Mouse (Mus musculus): ENCODE measurements around the gene Gstp2.
A peak's percentile ranks its signal among the peaks of the same experiment; 100 is the strongest.
"Not testable (repeated sequence)": the region's sequence is repeated elsewhere in the genome, so short reads cannot be mapped to it uniquely, and the experiment has no call there.

The Gstp2 gene

GRCm38 (mm10) chr19:4068717-4069410 is 23.0 kb upstream of the Gstp2 start:
- DNase-seq: no peak

DNA sequence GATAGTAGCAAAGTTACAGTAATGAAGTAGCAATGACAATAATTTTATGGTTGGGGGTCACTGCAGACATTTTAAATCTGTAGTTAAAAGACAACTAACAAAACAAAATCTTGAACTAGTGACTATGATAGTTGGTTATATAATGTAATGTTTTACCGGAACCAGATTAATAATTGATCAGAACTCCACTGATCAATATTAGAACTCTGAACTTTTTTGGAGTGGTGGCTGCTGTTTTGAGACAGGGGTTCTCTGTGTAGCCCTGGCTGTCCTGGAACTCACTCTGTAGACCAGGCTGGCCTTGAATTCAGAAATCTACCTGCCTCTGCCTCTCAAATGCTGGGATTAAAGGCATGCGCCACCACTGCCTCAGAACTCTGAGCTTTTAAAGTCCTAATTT is 22.4 kb upstream of the Gstp2 start:
- not testable (repeated sequence) for DNase-seq

DNA sequence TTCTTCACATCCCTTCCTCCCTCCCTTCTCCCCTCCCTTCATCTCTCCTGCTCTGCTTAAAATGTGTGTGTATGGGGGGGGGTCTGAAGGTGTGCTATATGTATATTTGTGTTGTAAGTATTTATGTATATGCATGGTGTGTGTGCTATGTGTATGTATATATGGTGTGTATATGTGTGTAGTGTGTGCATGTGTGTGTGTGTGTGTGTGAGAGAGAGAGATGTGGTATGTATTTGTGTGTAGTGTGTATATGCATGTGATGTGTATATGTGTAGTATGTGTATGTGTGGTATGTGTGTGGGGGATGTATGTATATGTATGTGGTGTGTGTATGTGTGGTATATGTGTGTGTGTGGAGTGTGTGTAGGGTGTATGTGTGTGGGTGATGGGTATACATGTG is 21.1 kb upstream of the Gstp2 start:
- DNase-seq: no peak

- DNase-seq: no peak
Measured at GRCm38 (mm10) chr19:4066280-4066679, 20.5 kb upstream of the Gstp2 start.

DNA sequence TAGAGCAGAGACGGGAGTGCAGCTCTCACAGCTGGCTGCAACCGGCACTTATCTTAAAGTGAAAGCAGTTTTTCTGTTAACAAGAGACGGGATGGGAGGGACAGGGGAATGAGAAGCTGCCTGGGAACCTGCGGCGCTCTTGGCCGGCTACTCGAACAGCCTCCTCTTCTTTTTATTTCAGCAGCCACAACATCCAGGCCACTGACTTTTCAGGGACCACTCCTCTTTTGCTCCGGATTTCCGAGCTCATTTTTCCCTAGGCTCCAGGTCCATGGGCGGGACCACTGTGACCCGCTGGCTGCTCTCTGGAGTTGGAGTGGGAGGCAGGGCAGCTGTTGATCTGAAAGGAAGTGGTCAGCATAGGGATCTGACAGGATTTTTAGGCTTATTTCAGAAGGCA is 18.7 kb upstream of the Gstp2 start:
- DNase-seq: not testable (repeated sequence)

GRCm38 (mm10) chr19:4063357-4063756 is 17.5 kb upstream of the Gstp2 start:
- not testable (repeated sequence) for DNase-seq

- DNase-seq: no peak
Measured at GRCm38 (mm10) chr19:4060899-4061465, 15.2 kb upstream of the Gstp2 start.

- DNase-seq: not testable (repeated sequence)
Measured at GRCm38 (mm10) chr19:4060044-4060898, 14.4 kb upstream of the Gstp2 start.

GRCm38 (mm10) chr19:4059069-4059740 is 13.4 kb upstream of the Gstp2 start, which contains the start of gene Gstp3:
Gstp3 (minus strand) TSS chr19:4059569.
- no peak for DNase-seq

GRCm38 (mm10) chr19:4058581-4058980 is 12.8 kb upstream of the Gstp2 start:
- no peak for DNase-seq

GRCm38 (mm10) chr19:4057962-4058361 is 12.1 kb upstream of the Gstp2 start:
- DNase-seq: no peak

DNA sequence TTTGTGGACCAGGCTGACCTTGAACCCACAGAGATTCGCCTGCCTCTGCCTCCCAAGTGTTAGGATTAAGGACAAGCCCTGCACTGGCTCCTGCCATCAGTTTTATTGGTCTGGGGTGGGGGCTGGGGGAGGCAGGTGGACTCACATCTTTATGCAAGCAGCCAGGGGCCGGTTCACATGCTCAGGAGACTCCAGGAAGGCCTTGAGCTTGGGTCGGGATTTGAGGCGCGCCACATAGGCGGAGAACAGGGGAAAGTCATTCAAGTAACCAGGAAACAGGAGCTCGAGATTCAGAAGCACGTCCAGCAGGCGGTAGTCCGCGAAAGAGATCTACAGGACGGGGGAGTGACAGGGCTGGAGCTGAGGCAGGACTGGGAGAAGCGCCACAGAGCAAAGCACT is 11.6 kb upstream of the Gstp2 start:
- no peak for DNase-seq

DNA sequence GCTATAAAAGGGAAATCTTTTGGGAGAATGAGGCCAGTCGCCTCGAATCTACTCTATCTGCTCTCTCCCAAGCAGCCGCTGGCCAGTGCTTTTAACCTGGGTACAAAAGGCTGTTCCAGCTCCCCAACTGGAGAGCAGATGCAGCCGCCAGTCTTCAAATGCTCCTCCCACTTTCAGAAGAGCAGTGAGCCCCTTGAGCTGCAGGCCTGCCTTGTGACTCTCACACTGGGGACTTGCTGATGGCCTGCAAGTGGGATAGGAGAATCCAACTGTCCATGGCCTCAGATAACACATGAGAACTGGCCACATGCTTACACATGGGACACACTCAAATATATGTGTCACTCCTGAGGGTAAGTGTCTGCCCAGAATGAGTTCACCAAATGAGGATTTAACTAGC is 10.9 kb upstream of the Gstp2 start:
- no peak for DNase-seq

- DNase-seq: no peak
Measured at GRCm38 (mm10) chr19:4055947-4056693, 10.3 kb upstream of the Gstp2 start.

DNA sequence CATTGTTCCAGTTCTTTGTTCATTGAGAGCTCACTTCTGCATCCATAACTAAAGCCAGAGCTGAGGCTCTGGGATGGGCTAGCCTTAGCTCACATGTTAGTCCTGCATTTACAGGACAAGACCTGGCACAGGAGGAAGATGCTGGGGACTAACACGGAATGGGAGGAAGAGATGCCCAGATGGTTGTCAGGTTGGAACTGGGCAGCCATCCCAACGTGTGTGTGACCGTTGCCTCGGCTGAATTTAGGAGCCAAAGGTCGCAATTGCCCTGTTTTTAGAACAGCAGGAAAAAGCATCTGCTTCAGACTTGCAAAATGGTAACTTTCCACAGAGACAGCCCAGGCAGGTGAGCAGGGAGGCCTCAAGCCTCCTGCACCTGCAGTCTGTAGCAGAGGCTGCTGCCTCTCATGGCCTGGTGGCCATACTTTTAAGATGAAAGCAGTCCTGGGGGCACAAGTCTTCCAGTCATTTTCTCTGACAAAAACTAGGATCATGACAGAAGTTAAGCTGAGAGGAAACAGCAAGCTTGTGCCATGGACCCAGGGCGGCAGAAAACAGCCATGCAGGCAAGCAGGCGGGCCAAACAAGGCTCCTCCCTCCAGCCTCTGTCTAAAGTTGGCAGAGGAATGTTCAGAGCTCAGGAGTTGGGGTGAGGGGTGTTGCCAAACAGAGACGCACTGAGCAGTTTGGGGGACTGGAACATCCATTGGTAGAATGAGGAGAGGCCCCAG is 9.6 kb upstream of the Gstp2 start:
- no peak for DNase-seq

- DNase-seq: no peak
Measured at GRCm38 (mm10) chr19:4054613-4055012, 8.8 kb upstream of the Gstp2 start.

DNA sequence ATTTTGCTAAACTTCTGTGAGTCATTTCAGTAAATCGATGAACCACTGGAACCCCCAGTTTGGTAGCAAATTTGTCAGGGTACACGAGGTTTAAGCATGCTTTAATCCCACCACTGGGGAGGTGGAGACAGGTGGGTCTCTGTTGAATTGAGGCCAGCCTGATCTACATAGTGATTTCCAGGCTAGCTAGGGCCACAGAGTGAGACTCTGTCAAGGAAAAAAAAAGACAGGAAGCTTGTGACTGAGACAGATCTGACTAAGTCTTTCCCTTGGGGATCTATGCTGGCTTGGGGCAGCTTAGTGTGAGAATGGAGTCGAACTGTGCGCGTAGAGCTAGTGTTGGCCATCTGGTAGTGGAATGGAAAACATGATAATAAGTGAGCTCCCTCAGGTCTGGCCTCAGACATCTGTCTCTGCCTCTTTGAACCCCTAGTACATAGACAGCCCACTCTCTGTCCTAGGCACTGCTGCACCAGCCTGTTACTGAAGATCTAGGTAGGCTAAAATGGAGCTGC is 6.8 kb upstream of the Gstp2 start:
- DNase-seq: no peak

DNA sequence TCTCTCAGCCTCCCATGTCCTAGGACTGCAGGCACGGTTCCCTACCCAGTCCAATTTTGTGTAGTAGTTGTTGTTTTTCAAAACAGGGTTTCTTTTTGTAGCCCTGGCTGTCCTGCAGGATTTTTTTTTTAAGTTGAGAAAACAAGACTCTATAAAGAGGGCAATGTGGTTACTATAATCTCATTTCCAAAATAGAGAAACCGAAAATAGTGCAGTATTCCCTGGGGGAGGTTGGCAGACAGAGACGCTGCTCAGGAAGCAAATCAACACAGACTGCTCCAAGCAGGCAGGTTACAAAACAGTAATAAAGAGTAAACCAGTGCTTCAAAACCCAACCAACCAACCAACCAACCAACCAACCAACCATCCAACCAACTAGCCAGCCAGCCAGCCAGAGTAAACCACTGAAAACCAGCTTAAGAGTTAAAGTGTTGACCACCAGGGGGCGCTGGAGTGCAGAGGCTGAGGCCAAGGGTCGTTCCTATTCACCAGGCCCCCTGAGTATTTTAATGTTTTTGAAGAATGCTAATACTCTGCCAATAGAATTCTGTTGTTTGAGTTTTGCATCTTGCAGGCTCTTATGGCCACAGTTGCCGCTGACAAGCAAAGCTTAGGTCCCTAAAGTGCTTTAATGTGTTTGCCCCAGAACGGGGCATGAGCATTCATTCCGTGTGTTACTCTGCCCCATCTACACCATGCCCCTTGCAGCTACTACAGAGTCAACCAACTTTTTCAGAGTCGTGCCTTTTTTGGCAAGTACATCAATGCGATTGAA is 6.1 kb upstream of the Gstp2 start:
- DNase-seq: peak; percentile 76

DNA sequence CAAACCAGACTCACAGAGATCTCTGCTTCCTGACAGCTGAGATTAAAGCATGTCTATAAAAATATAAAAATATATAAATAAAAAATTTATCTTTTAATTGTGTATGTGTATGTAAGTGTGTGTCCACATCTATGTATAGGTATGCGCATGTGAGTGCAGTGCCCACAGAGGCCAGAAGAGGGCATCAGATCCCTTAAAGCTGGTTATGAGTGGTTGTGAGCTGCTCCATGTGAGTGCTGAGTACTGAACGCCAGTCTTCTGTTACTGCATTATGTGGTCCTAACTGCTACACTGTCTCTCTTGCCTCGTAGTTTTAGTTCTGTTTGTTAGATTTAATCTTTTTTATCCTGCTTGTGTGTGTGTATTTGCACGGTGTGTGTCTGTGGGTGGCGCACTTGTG is 5.2 kb upstream of the Gstp2 start:
- no peak for DNase-seq

DNA sequence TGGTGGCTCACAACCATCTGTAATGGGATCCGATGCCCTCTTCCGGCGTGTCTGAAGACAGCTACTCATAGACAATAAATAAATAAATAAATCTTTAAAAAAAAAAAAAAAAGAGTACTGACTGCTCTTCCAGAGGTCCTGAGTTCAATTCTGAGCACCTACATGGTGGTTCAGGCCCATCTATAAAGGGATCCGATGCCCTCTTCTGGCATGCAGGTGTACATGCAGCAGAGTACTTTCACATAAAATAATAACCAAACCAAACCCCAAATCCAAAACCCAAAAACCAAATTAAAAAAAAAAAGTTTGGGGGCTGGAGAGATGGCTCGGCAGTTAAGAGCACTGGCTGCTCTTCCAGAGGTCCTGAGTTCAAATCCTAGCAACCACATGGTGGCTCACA is 3.2 kb upstream of the Gstp2 start:
- DNase-seq: not testable (repeated sequence)

- DNase-seq: peak; percentile 89
Measured at GRCm38 (mm10) chr19:4047859-4048258, 2.0 kb upstream of the Gstp2 start.
